Mouse (Mus musculus) hindbrain, embryonic 12.5 days (tissue): ENCODE data around the gene Senp3. TPM values are rescaled to one million over a fixed set of nuclear protein-coding genes. Genes with fewer than 3 reads are reported as not detected.
"Not testable (repeated sequence)": the region's sequence is repeated elsewhere in the genome, so short reads cannot be mapped to it uniquely, and the experiment has no call there.

Experiments used
- ATAC-seq: fragments of 200-750 bp; cut with Nextera tagmentation; 2 replicates; pipeline ENCODE4 v1.8.0; 2017; ENCODE audit warnings: moderate TSS enrichment; ENCODE audit not compliant: low FRiP score
- H3K27ac ChIP-seq: fragments of 300-500 bp; sonication (generic); 2 replicates; pipeline ENCODE4 v1.5.1; 2016; ENCODE audit warnings: mild to moderate bottlenecking
- H3K27me3 ChIP-seq: fragments of 300-500 bp; sonication (generic); 2 replicates; pipeline ENCODE4 v1.6.1; 2016; ENCODE audit warnings: mild to moderate bottlenecking
- H3K36me3 ChIP-seq: fragments of 300-500 bp; sonication (generic); 2 replicates; pipeline ENCODE4 v1.6.1; 2016; ENCODE audit warnings: mild to moderate bottlenecking
- H3K4me1 ChIP-seq: fragments of 300-500 bp; sonication (generic); 2 replicates; pipeline ENCODE4 v1.6.1; 2016
- H3K4me2 ChIP-seq: fragments of 300-500 bp; sonication (generic); replicated peaks from 2 replicates; pipeline ENCODE4 v1.6.1; 2016; ENCODE audit warnings: mild to moderate bottlenecking
- H3K4me3 ChIP-seq: fragments of 300-500 bp; sonication (generic); 2 replicates; pipeline ENCODE4 v1.5.1; 2016; ENCODE audit warnings: mild to moderate bottlenecking
- H3K9ac ChIP-seq: fragments of 300-500 bp; sonication (generic); 2 replicates; pipeline ENCODE4 v1.6.1; 2016; ENCODE audit warnings: mild to moderate bottlenecking, moderate library complexity
- H3K9me3 ChIP-seq: fragments of 300-500 bp; sonication (generic); replicated peaks from 2 replicates; pipeline ENCODE4 v1.6.1; 2016; ENCODE audit warnings: mild to moderate bottlenecking
- WGBS: fragments of 180-500 bp; shearing (Covaris S2); methylation state at CpG from one replicate; pipeline ENCODE4 v1.1.7; 2016; 5-methylcytosine and 5-hydroxymethylcytosine counted together
- microRNA counts: library from miRNA; unstranded; fragments of <30 nt; microRNA quantifications from one replicate; lab custom pipeline; 2017
- microRNA-seq: library from miRNA; unstranded; fragments of <30 nt; microRNA quantifications from one replicate; pipeline ENCODE4, GENCODE M21; 2017
- polyA plus RNA-seq: library from polyadenylated mRNA; unstranded; fragments of >200 nt; fragmentation: Nextera tagmentation; extraction: Ambion mirVana; gene quantifications from 2 replicates; pipeline ENCODE4 v1.2.1, GENCODE M21; 2016

Gene Senp3
- polyA plus RNA-seq, 1 experiment from 2014 or later, result 105 TPM

GRCm38 (mm10) chr11:69624339-69624738 is 57.5 kb downstream of the Senp3 start:
- H3K4me3 ChIP-seq, H3K4me2 ChIP-seq, H3K9ac ChIP-seq, H3K27ac ChIP-seq, H3K9me3 ChIP-seq, H3K27me3 ChIP-seq, H3K36me3 ChIP-seq, ATAC-seq: not testable (repeated sequence)
- WGBS, result 83% methylated on average over 2 of the region's 2 CpGs
- H3K4me1 ChIP-seq, result peaks cover 16% of the 10 kb centered on the region

MicroRNAs encoded within 50 kb of the gene (microRNA counts, 519-probe panel; counts per million panel counts)
- 470 counts per million, percentile 58 among the panel's probes with 10 or more counts for microRNA mmu-miR-1934 (lab: Ali Mortazavi, UCI)
- microRNA mmu-miR-467f (lab: Ali Mortazavi, UCI), result 2,681 counts per million, percentile 66 among the panel's probes with 10 or more counts

Small RNA genes within 50 kb of the gene (microRNA-seq; reads per million reads assigned to microRNA genes)
- gene Mir1934 (1.9 reads per million), gene Mir467f (not detected)

Other genes starting within 250 kb of the Senp3 start
- 1.4 and 2.5 TPM in 2 replicates for gene Dnah2, start 133.0 kb downstream of the Senp3 start, polyA plus RNA-seq
- gene Efnb3, start 121.9 kb downstream of the Senp3 start, polyA plus RNA-seq, result 95.7 and 106 TPM in 2 replicates
- 29.7 and 29.9 TPM in 2 replicates for gene Wrap53, start 101.8 kb downstream of the Senp3 start, polyA plus RNA-seq
- 105 and 109 TPM in 2 replicates for gene Trp53, start 101.7 kb downstream of the Senp3 start, polyA plus RNA-seq
- 12.1 and 18.5 TPM in 2 replicates for gene Atp1b2, start 76.1 kb downstream of the Senp3 start, polyA plus RNA-seq
- gene Shbg, start 64.2 kb downstream of the Senp3 start, polyA plus RNA-seq, result not detected in 2 replicates
- 24.4 and 26.6 TPM in 2 replicates for gene Sat2, start 60.1 kb downstream of the Senp3 start, polyA plus RNA-seq
- gene Fxr2, start 49.1 kb downstream of the Senp3 start, polyA plus RNA-seq, result 62.7 and 62.8 TPM in 2 replicates
- gene Sox15, start 26.8 kb downstream of the Senp3 start, polyA plus RNA-seq, result 0.26 TPM in 1 of 2 replicates, not detected in the other
- gene Mpdu1, start 19.4 kb downstream of the Senp3 start, polyA plus RNA-seq, result 68.0 and 69.1 TPM in 2 replicates
- gene Cd68, start 15.9 kb downstream of the Senp3 start, polyA plus RNA-seq, result 6.9 and 8.2 TPM in 2 replicates
- 555 and 589 TPM in 2 replicates for gene Eif4a1, start 9.7 kb downstream of the Senp3 start, polyA plus RNA-seq
- 0.42 and 0.49 TPM in 2 replicates for gene Tnfsf13, start 3.7 kb upstream of the Senp3 start, polyA plus RNA-seq
- gene Tnfsf12, start 13.8 kb upstream of the Senp3 start, polyA plus RNA-seq, result 3.1 and 3.4 TPM in 2 replicates
- 0.80 and 1.9 TPM in 2 replicates for gene Tnfsfm13, start 14.0 kb upstream of the Senp3 start, polyA plus RNA-seq
- gene Polr2a, start 76.6 kb upstream of the Senp3 start, polyA plus RNA-seq, result 32.2 and 39.0 TPM in 2 replicates
- 0.40 and 0.61 TPM in 2 replicates for gene Slc35g3, start 79.9 kb upstream of the Senp3 start, polyA plus RNA-seq
- 2.3 and 2.4 TPM in 2 replicates for gene Zbtb4, start 83.8 kb upstream of the Senp3 start, polyA plus RNA-seq
- gene Chrnb1, start 113.9 kb upstream of the Senp3 start, polyA plus RNA-seq, result 3.0 and 5.9 TPM in 2 replicates
- gene Fgf11, start 119.8 kb upstream of the Senp3 start, polyA plus RNA-seq, result 3.7 and 4.2 TPM in 2 replicates
- 1.6 and 2.4 TPM in 2 replicates for gene Tmem102, start 123.5 kb upstream of the Senp3 start, polyA plus RNA-seq
- gene Gm39566, start 133.2 kb upstream of the Senp3 start, polyA plus RNA-seq, result not detected in 2 replicates
- 0.14 TPM in 1 of 2 replicates, not detected in the other for gene Spem2, start 136.4 kb upstream of the Senp3 start, polyA plus RNA-seq
- 0.21 and 0.46 TPM in 2 replicates for gene Spem1, start 140.1 kb upstream of the Senp3 start, polyA plus RNA-seq
- gene Nlgn2, start 155.7 kb upstream of the Senp3 start, polyA plus RNA-seq, result 14.7 and 14.9 TPM in 2 replicates
- gene Tmem256, start 156.4 kb upstream of the Senp3 start, polyA plus RNA-seq, result 268 and 314 TPM in 2 replicates
- 74.9 and 87.3 TPM in 2 replicates for gene Plscr3, start 164.3 kb upstream of the Senp3 start, polyA plus RNA-seq
- gene Tnk1, start 176.6 kb upstream of the Senp3 start, polyA plus RNA-seq, result 0.57 and 1.4 TPM in 2 replicates
- gene Tmem95, start 195.9 kb upstream of the Senp3 start, polyA plus RNA-seq, result not detected in 2 replicates
- gene Kctd11, start 199.3 kb upstream of the Senp3 start, polyA plus RNA-seq, result 2.9 and 3.2 TPM in 2 replicates
- gene Acap1, start 213.5 kb upstream of the Senp3 start, polyA plus RNA-seq, result 0.86 and 0.92 TPM in 2 replicates
- gene 2810408A11Rik, start 218.9 kb upstream of the Senp3 start, polyA plus RNA-seq, result 17.8 TPM in 2 replicates
- gene Neurl4, start 219.0 kb upstream of the Senp3 start, polyA plus RNA-seq, result 15.0 and 15.2 TPM in 2 replicates
- 84.7 and 90.1 TPM in 2 replicates for gene Gps2, start 231.8 kb upstream of the Senp3 start, polyA plus RNA-seq
- 1,354 and 1,360 TPM in 2 replicates for gene Eif5a, start 239.9 kb upstream of the Senp3 start, polyA plus RNA-seq